Mouse (Mus musculus) granulocyte monocyte progenitor cell, adult 5-6 weeks (primary cell): ENCODE measurements around the gene Slc38a10. TPM values are rescaled to one million over a fixed set of nuclear protein-coding genes. Genes with fewer than 3 reads are reported as not detected.

Experiments
- ATAC-seq: replicated peaks from 2 replicates; pipeline ENCODE4 v1.8.0; 2016; ENCODE audit warnings: mild to moderate bottlenecking, moderate TSS enrichment, inconsistent platforms; ENCODE audit not compliant: poor library complexity, severe bottlenecking
- total RNA-seq, 2 experiments: library from RNA; stranded (forward) in 1 of 2; stranded (reverse) in 1 of 2; fragments of 200-712, 200-1000 nt in 1 of 2; fragments of >200 nt in 1 of 2; fragmentation: Nextera tagmentation in 1 of 2; gene quantifications; 2 replicates each; pipeline ENCODE4 v1.2.3; 2014 to 2017

The Slc38a10 gene
- total RNA-seq, 2 experiments from 2014 or later, result 51.5 to 58.8 TPM

- no peak for ATAC-seq
These were observed 40.6 kb downstream of the Slc38a10 start for GRCm38 (mm10) chr11:120110554-120110953.

GRCm38 (mm10) chr11:120109558-120110210, 41.5 kb downstream of the Slc38a10 start:
- no peak for ATAC-seq

GRCm38 (mm10) chr11:120107796-120108195, 43.4 kb downstream of the Slc38a10 start:
- ATAC-seq, result no peak

GRCm38 (mm10) chr11:120107026-120107425, 44.1 kb downstream of the Slc38a10 start:
- no peak for ATAC-seq

- no peak for ATAC-seq
These were observed 47.6 kb downstream of the Slc38a10 start for GRCm38 (mm10) chr11:120103431-120103997.

GRCm38 (mm10) chr11:120101036-120101435, 50.1 kb downstream of the Slc38a10 start:
- peak; percentile 21; the same call in 1 of the 2 replicates for ATAC-seq

- peak; percentile 94 for ATAC-seq
These were observed 52.3 kb downstream of the Slc38a10 start, which contains the start of the genes Tepsin and Ndufaf8 for GRCm38 (mm10) chr11:120098588-120099511. Gene Tepsin (minus strand): TSS chr11:120098731. Gene Ndufaf8 (plus strand): TSS chr11:120098928.

- no peak for ATAC-seq
These were observed 58.1 kb downstream of the Slc38a10 start for GRCm38 (mm10) chr11:120092817-120093591.

- ATAC-seq, result no peak
These were observed 60.5 kb downstream of the Slc38a10 start for GRCm38 (mm10) chr11:120090661-120091060.

- peak; percentile 98 for ATAC-seq
These were observed 64.4 kb downstream of the Slc38a10 start, which contains the start of gene Cep131 for GRCm38 (mm10) chr11:120086702-120087152. Gene Cep131 (minus strand): TSS chr11:120086827.

- peak; percentile 10; the same call in 1 of the 2 replicates for ATAC-seq
These were observed 65.1 kb downstream of the Slc38a10 start for GRCm38 (mm10) chr11:120085891-120086627.

GRCm38 (mm10) chr11:120080282-120080681, 70.9 kb downstream of the Slc38a10 start:
- ATAC-seq, result no peak

- ATAC-seq, result no peak
These were observed 75.0 kb downstream of the Slc38a10 start for GRCm38 (mm10) chr11:120076191-120076590.

GRCm38 (mm10) chr11:120072986-120073647, 78.0 kb downstream of the Slc38a10 start:
- peak; percentile 24; the same call in 1 of the 2 replicates for ATAC-seq

- no peak for ATAC-seq
These were observed 79.3 kb downstream of the Slc38a10 start for GRCm38 (mm10) chr11:120071731-120072320.

- ATAC-seq, result peak; percentile 81
These were observed 80.1 kb downstream of the Slc38a10 start for GRCm38 (mm10) chr11:120071065-120071464.

- ATAC-seq, result no peak
These were observed 80.7 kb downstream of the Slc38a10 start for GRCm38 (mm10) chr11:120070286-120070930.

- ATAC-seq, result no peak
These were observed 81.9 kb downstream of the Slc38a10 start for GRCm38 (mm10) chr11:120069261-120069660.
